Mouse (Mus musculus): ENCODE measurements around the gene Iqcj.

DNA sequence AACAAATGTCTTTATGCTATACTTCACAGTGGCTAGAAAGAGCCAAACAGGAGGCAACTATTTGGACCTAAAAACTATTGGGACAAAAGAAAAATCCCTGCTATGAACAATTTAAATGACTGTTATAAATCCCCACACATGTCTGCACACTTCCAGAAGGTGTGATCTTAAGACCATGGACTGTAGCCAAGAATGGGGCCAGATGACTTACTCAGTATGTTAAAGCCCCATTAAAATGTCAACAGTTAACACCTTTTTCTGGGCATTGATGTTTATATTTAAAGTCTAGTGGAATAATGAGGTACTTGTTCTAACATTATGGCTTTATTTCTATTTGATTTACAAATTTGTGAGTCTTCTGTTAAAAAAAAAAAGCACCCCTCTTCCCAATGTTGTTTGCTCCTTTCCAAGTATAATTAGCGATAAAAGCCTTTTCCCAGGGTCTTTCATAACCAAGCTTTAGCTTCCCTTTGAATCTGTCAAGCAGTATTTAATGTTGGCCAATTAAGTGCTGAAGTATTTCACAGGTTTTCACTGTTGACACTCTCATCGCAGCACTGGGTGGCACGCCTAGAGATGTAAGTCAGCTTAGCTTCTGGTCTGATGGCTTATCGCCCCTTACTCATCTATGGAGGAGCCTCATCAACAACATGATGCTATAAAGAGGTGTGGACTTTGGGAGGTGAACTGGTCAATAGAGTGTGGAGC is 204.9 kb downstream of the Iqcj start:
- TF ChIP-seq CTCF (IDR thresholded peaks at IDR 0.05; ENCODE audit: low read depth, low read length) (no peak), POLR2A (IDR thresholded peaks at IDR 0.05; ENCODE audit: extremely low read depth, insufficient read depth, low read length) (no peak)
